Mouse (Mus musculus) spleen, postnatal 4 days (tissue): ENCODE data around the gene Cabp2.
"Not testable (repeated sequence)": the region's sequence is repeated elsewhere in the genome, so short reads cannot be mapped to it uniquely, and the experiment has no call there.

Experiments used
- DNase-seq, 2 experiments: peaks; one replicate each; pipeline ENCODE4 v3.0.0; 2022; ENCODE audit warnings: low spot score in 2 of 2

The Cabp2 gene

DNA sequence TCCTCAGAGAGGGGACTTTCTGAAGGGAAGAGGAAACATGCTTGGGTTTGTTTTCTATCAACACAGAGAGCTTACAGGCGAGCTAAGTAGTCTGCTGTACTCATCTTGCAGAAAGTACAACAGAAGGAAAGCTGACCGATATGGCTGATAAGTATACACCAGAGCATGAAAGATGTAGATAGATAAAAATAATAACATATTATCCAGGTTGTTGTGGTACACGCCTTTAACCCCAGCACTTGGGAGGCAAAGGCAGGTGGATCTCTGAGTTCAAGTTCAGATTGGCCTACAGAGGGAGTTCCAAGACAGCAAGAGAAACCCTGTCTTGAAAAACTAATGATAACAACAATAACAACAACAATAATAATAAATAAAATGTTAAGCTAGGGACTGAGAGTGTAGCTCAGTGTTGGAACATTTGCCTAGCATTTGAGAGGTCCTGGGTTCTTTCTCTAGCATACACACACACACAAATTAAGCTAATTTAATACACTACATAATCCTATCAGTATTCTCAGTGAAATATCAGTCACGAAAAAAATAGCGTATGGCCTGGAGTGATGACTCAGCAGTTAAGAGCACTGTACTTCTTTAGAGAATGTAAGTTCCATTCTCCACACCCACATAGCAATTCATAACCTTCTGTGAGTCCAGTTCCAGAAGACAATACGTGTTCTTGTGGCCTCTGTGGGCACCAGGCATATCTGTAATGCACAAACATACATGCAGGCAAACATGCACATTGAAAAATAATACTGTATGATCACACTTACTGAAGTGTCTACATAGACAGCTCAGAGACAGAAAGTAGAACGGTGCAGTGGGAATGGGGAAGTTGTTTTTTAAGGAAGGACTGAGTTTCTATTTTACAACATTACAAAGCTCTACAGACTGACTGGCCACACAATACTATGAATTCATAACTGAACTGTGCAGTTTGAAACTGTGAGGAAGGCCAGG lies 41.3 kb downstream of the Cabp2 start:
- no peak for DNase-seq

- DNase-seq: no peak
Measured at GRCm38 (mm10) chr19:4124432-4124831, 43.1 kb downstream of the Cabp2 start.

DNA sequence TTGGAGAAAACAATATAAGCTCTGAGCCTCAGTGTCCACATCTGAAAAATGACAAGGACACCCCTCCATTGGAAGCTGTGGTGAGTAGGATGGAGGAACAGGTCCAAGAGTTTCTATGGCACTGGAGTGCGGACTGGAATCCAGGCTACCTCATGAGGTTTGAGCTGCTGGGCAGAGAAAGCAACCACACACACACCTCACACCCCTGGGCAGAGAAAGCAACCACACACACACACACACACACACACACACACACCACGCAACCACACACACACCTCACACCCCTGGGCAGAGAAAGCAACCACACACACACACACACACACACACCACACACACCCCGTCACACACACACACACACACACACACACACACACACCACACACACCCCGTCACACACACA lies 43.9 kb downstream of the Cabp2 start:
- not testable (repeated sequence) for DNase-seq

- DNase-seq: peak; percentile 99
Measured at GRCm38 (mm10) chr19:4125741-4126696, 44.6 kb downstream of the Cabp2 start, which contains the start of gene Aip. Gene Aip, minus strand, starts transcription at chr19:4125858.

DNA sequence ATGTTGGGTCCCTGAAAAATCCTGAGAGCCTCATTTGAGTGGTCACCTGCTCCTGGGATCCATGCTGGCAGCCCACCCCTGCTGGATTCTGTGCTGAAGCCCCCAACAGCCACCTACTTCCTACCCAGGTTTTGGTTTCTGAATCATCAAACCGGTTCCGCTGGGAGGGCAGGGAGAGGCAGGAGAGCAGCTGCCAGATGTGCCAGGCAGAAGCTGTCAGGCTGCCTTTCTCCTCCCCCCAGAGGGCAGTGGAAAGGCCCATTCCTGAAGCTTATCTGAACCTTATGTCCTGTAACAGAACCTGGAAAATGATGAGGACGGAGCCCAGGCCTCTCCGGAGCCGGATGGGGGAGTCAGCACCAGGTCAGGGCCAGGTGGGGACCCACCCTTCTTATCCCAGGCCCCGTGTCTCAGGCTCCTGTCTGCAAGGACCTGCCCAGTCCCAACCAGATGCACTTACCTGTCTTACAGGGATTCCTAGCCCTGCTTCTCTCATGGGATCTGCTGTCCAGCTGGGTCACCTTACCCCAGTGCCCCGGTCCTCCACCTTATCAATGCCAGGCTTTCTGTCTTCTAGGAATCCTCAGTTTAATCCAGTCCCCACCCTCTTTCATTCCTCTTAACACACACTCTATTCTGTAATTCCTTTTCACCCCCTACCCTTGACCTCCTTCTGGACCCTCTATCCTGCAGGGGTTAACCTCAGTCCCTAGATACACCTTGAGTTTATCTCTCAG lies 45.5 kb downstream of the Cabp2 start:
- no peak for DNase-seq

GRCm38 (mm10) chr19:4129462-4129861 lies 48.1 kb downstream of the Cabp2 start:
- DNase-seq: no peak

DNA sequence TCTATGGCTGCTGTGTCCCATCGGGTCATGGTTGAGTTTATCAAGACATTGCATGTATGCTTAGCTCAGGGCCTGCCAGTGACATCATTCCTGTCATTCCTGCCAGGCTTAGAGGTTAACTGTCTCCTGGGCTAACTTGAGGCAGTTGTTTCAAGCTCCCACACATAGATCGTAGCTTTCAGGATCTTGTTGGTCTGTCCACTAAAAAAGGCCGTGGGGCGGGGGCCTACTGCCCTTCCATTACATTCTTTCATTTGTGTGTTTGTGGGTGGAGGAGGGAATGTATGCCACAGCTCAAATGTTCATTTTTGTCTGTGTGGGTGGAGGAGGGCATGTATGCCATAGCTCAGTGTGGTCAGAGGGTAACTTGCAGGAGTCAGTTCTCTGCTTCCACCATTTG lies 48.7 kb downstream of the Cabp2 start:
- DNase-seq: no peak

DNA sequence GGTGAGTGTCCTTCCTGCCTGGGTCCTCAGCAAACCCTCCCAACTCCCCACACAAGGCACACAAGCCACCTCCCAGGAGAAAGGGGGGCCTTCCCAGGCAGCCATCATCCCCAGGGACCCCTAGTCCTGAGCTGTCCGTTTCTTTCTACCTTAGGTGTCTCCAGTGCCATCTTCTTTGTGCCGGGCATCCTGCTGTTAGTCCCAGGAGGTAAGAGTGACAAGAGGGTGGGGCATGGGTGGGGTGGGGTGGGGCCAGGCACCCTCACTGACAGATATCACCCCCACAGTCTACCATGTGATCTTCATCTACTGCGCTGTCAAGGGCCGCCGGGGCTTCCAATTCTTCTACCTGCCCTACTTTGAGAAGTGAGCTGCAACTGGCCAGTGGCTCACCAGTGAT lies 49.7 kb downstream of the Cabp2 start:
- DNase-seq: peak in 1 of 2 experiments; percentile 73

GRCm38 (mm10) chr19:4131768-4132167 lies 50.4 kb downstream of the Cabp2 start:
- no peak for DNase-seq

GRCm38 (mm10) chr19:4134354-4134753 lies 53.0 kb downstream of the Cabp2 start:
- DNase-seq: no peak

GRCm38 (mm10) chr19:4135229-4135962 lies 54.0 kb downstream of the Cabp2 start:
- not testable (repeated sequence) for DNase-seq

DNA sequence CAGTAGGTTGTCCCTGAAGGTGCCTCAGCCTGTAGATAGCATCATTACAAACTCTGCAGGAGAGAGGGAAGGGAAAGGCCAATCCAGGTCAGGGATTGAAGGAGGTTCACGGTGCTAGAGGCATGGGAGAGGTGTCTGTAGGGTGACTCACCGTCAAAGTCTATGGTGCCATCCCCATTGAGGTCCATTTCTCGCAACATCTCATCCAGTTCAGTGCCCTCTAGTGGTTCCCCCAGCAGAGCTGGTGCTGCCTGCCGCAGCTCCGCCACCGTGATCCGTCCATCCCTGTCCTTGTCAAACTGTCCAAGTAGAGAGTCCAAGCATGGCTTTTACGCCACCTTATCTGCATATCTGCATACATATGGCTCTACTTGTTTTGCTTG lies 54.6 kb downstream of the Cabp2 start:
- DNase-seq: not testable (repeated sequence)

DNA sequence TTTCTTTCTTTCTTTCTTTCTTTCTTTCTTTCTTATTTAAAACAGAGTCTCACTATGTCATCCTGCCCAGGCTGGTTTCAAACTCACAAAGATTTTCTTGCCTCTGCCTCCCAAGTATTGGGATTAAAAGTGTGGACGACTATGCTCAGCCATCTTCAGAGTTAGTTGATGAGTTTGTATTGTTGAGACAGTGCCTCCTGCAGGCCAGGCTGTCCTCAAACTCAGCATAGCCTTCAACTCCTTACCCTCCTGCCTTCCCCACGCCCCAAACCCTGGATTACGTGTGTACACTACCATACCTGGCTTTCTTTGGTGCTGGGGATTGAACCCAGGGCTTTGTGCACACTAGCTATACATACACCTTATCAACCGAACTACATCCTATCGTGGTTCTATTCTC lies 55.1 kb downstream of the Cabp2 start:
- no peak for DNase-seq
